Mouse (Mus musculus) stomach, embryonic 14.5 days (tissue): ENCODE results near the gene Atp10b. TPM values are rescaled to one million over a fixed set of nuclear protein-coding genes. Genes with fewer than 3 reads are reported as not detected.
"Not testable (repeated sequence)": the region's sequence is repeated elsewhere in the genome, so short reads cannot be mapped to it uniquely, and the experiment has no call there.

Experiments used
- ATAC-seq: fragments of 200-750 bp; cut with Nextera tagmentation; 2 replicates; pipeline ENCODE4 v1.8.0; 2017; ENCODE audit warnings: low read depth, moderate TSS enrichment; ENCODE audit not compliant: insufficient number of reproducible peaks, insufficient read depth, low FRiP score
- H3K27ac ChIP-seq: fragments of 300-500 bp; sonication (generic); 2 replicates; pipeline ENCODE4 v1.5.1; 2014; ENCODE audit warnings: mild to moderate bottlenecking, low read length, moderate library complexity, mixed read lengths
- H3K27me3 ChIP-seq: fragments of 300-500 bp; sonication (generic); 2 replicates; pipeline ENCODE4 v1.6.1; 2014; ENCODE audit warnings: low read length, control low read depth, mixed read lengths; ENCODE audit not compliant: control insufficient read depth, insufficient read depth
- H3K36me3 ChIP-seq: fragments of 300-500 bp; sonication (generic); 2 replicates; pipeline ENCODE4 v1.6.1; 2014; ENCODE audit warnings: mild to moderate bottlenecking, control low read depth, low read length, moderate library complexity, mixed read lengths; ENCODE audit not compliant: control insufficient read depth, insufficient read depth
- H3K4me1 ChIP-seq: fragments of 300-500 bp; sonication (generic); 2 replicates; pipeline ENCODE4 v1.6.1; 2014; ENCODE audit warnings: low read length, control low read depth, mixed read lengths; ENCODE audit not compliant: control insufficient read depth, insufficient read depth
- H3K4me2 ChIP-seq: fragments of 300-500 bp; sonication (generic); replicated peaks from 2 replicates; pipeline ENCODE4 v1.6.1; 2014; ENCODE audit warnings: low read depth, low read length, control low read depth
- H3K4me3 ChIP-seq: fragments of 300-500 bp; sonication (generic); 2 replicates; pipeline ENCODE4 v1.5.1; 2014; ENCODE audit warnings: low read depth, low read length, control low read depth
- H3K9ac ChIP-seq: fragments of 300-500 bp; sonication (generic); replicated peaks from 2 replicates; pipeline ENCODE4 v1.6.1; 2014; ENCODE audit warnings: low read depth, mild to moderate bottlenecking, control low read depth, low read length, moderate library complexity, mixed read lengths
- H3K9me3 ChIP-seq: fragments of 300-500 bp; sonication (generic); 2 replicates; pipeline ENCODE4 v1.6.1; 2016; ENCODE audit warnings: low read depth, low read length, control low read depth; ENCODE audit not compliant: control insufficient read depth
- WGBS: fragments of 180-500 bp; shearing (Covaris S2); extraction: QIAGEN DNeasy Blood & Tissue Kit; methylation state at CpG from one replicate; pipeline ENCODE4 v1.1.7; 2014; 5-methylcytosine and 5-hydroxymethylcytosine counted together
- polyA plus RNA-seq: library from polyadenylated mRNA; unstranded; fragments of >200 nt; fragmentation: Nextera tagmentation; extraction: Ambion mirVana; gene quantifications from 2 replicates; pipeline ENCODE4 v1.2.1, GENCODE M21; 2014

Gene Atp10b
- polyA plus RNA-seq = 2.4 and 2.6 TPM in 2 replicates

- Histone ChIP-seq H3K27me3 (no peaks in the 10 kb centered on the region), H3K4me3 (no peak within 1 kb of the TSS), H3K4me2 (no peak within 1 kb of the TSS), H3K9ac (no peak within 1 kb of the TSS), H3K9me3 (no peaks in the 10 kb centered on the region), H3K4me1 (no peaks in the 10 kb centered on the region), H3K36me3 (no peaks in the 10 kb centered on the region), H3K27ac (no peak within 1 kb of the TSS)
- WGBS = 59% methylated on average over 1 of the region's 1 CpGs
- no peak for ATAC-seq
Measured at GRCm38 (mm10) chr11:43149577-43149976, at the start of gene Atp10b. Gene Atp10b, plus strand, starts transcription at chr11:43149877.

- WGBS = 54% methylated on average over 1 of the region's 1 CpGs
- no peaks in the 10 kb centered on the region for H3K27me3 ChIP-seq
Measured at GRCm38 (mm10) chr11:43101357-43101756, 48.3 kb upstream of the Atp10b start.

DNA sequence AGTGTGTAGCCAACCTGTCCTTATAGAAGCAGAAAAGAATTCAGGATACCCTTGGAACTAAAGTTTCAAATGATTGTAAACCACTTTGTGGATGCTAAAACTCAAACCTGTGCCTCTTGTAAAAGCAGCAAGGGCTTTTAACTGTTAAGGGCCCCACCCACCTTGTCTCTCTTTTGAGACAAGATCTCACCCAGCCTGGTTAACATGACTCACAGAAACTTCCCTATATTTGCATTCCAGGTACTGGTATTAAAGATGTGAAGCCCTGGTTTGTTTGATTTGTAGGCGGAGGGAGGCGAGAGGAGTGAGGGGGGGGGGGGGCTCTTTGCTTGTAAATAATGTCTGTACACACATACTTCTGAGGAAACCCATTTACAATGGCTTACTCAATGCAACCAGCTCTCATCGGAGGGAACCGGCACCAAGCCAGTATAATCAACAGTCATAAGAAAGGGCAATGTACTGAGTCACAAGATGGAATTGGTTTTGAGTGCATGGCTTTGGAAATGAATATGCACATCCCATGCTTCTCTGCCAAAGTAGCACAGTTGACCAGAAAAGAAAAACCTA is 23.7 kb upstream of the Atp10b start:
- H3K4me1 ChIP-seq = no peaks in the 10 kb centered on the region
- no peaks in the 10 kb centered on the region for H3K27me3 ChIP-seq
- 75% methylated on average over 4 of the region's 4 CpGs for WGBS
- no peak overlapping the region for H3K4me3 ChIP-seq
- no peaks in the 10 kb centered on the region for H3K9me3 ChIP-seq
- no peak overlapping the region for H3K4me2 ChIP-seq
- peak; percentile 75 for ATAC-seq
- H3K36me3 ChIP-seq = no peaks in the 10 kb centered on the region
- H3K27ac ChIP-seq = no peak overlapping the region
- H3K9ac ChIP-seq = no peak overlapping the region

More at GRCm38 (mm10) chr11:43101357-43101756, 48.3 kb upstream of the Atp10b start:
- no peak for ATAC-seq
- Histone ChIP-seq H3K9ac (no peak overlapping the region), H3K4me1 (no peaks in the 10 kb centered on the region), H3K4me3 (no peak overlapping the region), H3K36me3 (no peaks in the 10 kb centered on the region), H3K27ac (no peak overlapping the region), H3K9me3 (no peaks in the 10 kb centered on the region), H3K4me2 (no peak overlapping the region)

DNA sequence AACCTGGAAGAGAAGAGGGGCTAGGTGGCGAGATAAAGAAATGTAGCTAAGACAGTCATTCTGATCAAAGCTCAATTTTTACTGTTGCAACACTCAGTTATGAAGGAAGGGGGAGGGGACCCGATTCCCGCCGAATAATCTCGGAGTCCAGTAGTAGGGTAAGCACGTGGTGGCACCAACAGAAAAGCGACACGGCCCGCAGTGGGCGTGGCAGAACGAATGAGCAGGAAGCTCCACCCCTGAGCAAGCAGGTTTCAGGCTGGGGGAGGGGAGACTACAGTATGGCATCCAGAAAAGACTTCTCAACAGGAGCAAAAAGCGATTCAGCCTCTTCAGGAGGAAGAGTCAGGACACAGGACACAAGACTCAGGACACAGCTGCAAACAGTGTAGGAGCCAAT is 23.1 kb upstream of the Atp10b start:
- H3K27me3 ChIP-seq, H3K9ac ChIP-seq, H3K36me3 ChIP-seq, H3K4me1 ChIP-seq, H3K9me3 ChIP-seq, H3K4me3 ChIP-seq, H3K27ac ChIP-seq, H3K4me2 ChIP-seq: not testable (repeated sequence)
- WGBS = 75% methylated on average over 11 of the region's 12 CpGs
- 0 out of 2 replicates have a peak, but pooled peaks have one; percentile 65 for ATAC-seq

GRCm38 (mm10) chr11:43141296-43141695 is 8.4 kb upstream of the Atp10b start:
- Histone ChIP-seq H3K36me3 (no peaks in the 10 kb centered on the region), H3K27me3 (no peaks in the 10 kb centered on the region), H3K4me2 (no peak overlapping the region), H3K27ac (no peak overlapping the region), H3K9ac (no peak overlapping the region), H3K4me1 (no peaks in the 10 kb centered on the region), H3K4me3 (no peak overlapping the region), H3K9me3 (no peaks in the 10 kb centered on the region)
- WGBS = 89% methylated on average over 1 of the region's 1 CpGs
- no peak for ATAC-seq

DNA sequence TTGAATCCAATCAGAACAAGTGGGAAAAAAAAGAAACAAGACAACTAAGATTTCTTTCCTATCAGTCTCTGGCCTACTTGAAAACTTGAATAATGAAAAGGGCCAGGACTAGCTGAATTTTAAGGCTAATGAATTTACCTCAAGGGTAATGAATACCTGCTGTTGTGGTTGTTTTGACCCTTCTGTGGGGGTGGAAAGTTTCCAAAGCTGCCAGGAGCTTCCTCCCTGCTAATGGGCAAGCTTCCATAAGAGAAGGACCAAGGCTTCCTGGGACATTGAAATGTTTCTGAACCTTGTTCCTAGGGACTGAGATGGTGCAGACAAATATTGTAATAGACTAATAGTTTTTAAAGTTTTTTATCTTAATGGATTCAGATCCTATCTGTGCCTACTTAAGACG is 6.9 kb upstream of the Atp10b start:
- H3K4me1 ChIP-seq = no peaks in the 10 kb centered on the region
- no peaks in the 10 kb centered on the region for H3K27me3 ChIP-seq
- 52% methylated on average over 1 of the region's 1 CpGs for WGBS
- ATAC-seq = no peak
- H3K4me2 ChIP-seq = no peak overlapping the region
- H3K9me3 ChIP-seq = no peaks in the 10 kb centered on the region
- H3K27ac ChIP-seq = no peak overlapping the region
- no peak overlapping the region for H3K4me3 ChIP-seq
- H3K9ac ChIP-seq = no peak overlapping the region
- no peaks in the 10 kb centered on the region for H3K36me3 ChIP-seq

- 85% methylated on average over 1 of the region's 1 CpGs for WGBS
- Histone ChIP-seq H3K27ac (no peak overlapping the region), H3K27me3 (no peaks in the 10 kb centered on the region), H3K9me3 (no peaks in the 10 kb centered on the region), H3K4me3 (no peak overlapping the region), H3K9ac (no peak overlapping the region), H3K4me2 (no peak overlapping the region), H3K36me3 (no peaks in the 10 kb centered on the region), H3K4me1 (no peaks in the 10 kb centered on the region)
- no peak for ATAC-seq
Measured at GRCm38 (mm10) chr11:43144178-43144577, 5.5 kb upstream of the Atp10b start.

GRCm38 (mm10) chr11:43144882-43145281 is 4.8 kb upstream of the Atp10b start:
- 51% methylated on average over 2 of the region's 2 CpGs for WGBS
- ATAC-seq, H3K9me3 ChIP-seq, H3K27ac ChIP-seq, H3K36me3 ChIP-seq, H3K4me1 ChIP-seq, H3K9ac ChIP-seq, H3K4me2 ChIP-seq, H3K4me3 ChIP-seq, H3K27me3 ChIP-seq: not testable (repeated sequence)

DNA sequence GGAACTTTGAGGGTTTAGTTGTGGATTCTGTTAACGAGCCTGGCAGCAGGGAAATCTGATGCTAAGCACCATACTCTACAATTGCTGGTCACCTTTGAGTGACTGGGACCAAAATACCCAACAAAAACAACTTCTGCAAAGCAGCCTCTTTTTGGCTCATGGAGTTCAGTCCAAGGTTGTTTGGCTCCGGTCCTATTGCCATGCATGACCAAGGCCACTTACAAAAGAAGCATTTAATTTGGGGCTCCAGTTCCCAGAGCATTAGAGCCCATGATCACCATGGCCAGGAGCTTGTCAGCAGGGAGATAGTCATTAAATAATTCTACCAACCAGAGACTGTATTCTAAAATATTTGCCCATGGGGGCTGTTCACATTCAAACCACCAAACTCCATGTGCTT is 2.3 kb upstream of the Atp10b start:
- no peaks in the 10 kb centered on the region for H3K27me3 ChIP-seq
- H3K4me3 ChIP-seq = no peak overlapping the region
- no peaks in the 10 kb centered on the region for H3K4me1 ChIP-seq
- no peak overlapping the region for H3K4me2 ChIP-seq
- WGBS = 84% methylated on average over 2 of the region's 2 CpGs
- no peak overlapping the region for H3K27ac ChIP-seq
- H3K9me3 ChIP-seq = no peaks in the 10 kb centered on the region
- no peak overlapping the region for H3K9ac ChIP-seq
- no peak for ATAC-seq
- no peaks in the 10 kb centered on the region for H3K36me3 ChIP-seq
